In genomic region chr1:107696858-107697257, GRCm38 (mm10) we compare ENCODE assay signal across 22 mouse cellular contexts.
A peak's percentile ranks its signal among the peaks of the same experiment; 100 is the strongest.
DNase-seq lines count a peak whose midpoint lies in the region; ATAC-seq lines count a peak whose summit lies in the region.
"Had no signal": no experiment of that assay in that cellular context is flagged by ENCODE, and none has a peak within 500 bp of the region (broad histone marks: within the 10 kb centered on the region; RNA-seq: fewer than 3 reads in every experiment).

No protein-coding gene starts in this region.

- no peaks in the 10 kb centered on the region for H3K27me3 ChIP-seq in midbrain, embryonic 10.5 days (ENCODE audit: low read depth, poor library complexity, severe bottlenecking)
- H3K27me3 ChIP-seq in midbrain, embryonic 14.5 days (ENCODE audit: control insufficient read depth, insufficient read depth, low read length), result no peaks in the 10 kb centered on the region
- H3K27me3 ChIP-seq in intestine, embryonic 16.5 days (replicated peaks; ENCODE audit: control insufficient read depth, insufficient read depth, low read length), result no peaks in the 10 kb centered on the region
- H3K27me3 ChIP-seq: forebrain, embryonic 13.5 days; hindbrain, embryonic 12.5 days had no signal

- no peak overlapping the region for H3K4me2 ChIP-seq in midbrain, embryonic 14.5 days (ENCODE audit: low read length)
- H3K4me2 ChIP-seq in intestine, embryonic 16.5 days (ENCODE audit: low read depth, low read length), result no peak overlapping the region
- H3K4me2 ChIP-seq: forebrain, embryonic 13.5 days; hindbrain, embryonic 12.5 days had no signal

- DNase-seq in midbrain, embryonic 10.5 days (ENCODE audit: low spot score), result peak; percentile 13
- no peak for DNase-seq in midbrain, embryonic 14.5 days
- DNase-seq in ZHBTc4 (ENCODE audit: low read depth, low spot score), result peak; percentile 25
- no peak for DNase-seq in adipocyte (ENCODE audit: low spot score)
- no peak for DNase-seq in left cerebral cortex, adult 9 months (ENCODE audit: low spot score in 2 of 2)
- DNase-seq: adrenal gland, adult 2 months; adrenal gland, postnatal 25 days; cerebellum, adult 18-20 months; cerebellum, adult 9-11 months; gastrocnemius, postnatal 10 days; heart, adult 18-20 months; heart, postnatal 10 days; heart, postnatal 4 days had no signal

- no peak for ATAC-seq in midbrain, embryonic 14.5 days (ENCODE audit: low FRiP score, low TSS enrichment)
- ATAC-seq in intestine, embryonic 16.5 days, result peak; percentile 95
- ATAC-seq: activated CD4-positive, CD25-positive, alpha-beta regulatory T cell, adult 4 months; forebrain, embryonic 13.5 days; hindbrain, embryonic 16.5 days; inflammation-experienced regulatory T-cells, adult 6 months had no signal

- no peak overlapping the region for H3K4me3 ChIP-seq in midbrain, embryonic 10.5 days
- H3K4me3 ChIP-seq in midbrain, embryonic 14.5 days (replicated peaks; ENCODE audit: low read depth, low read length), result no peak overlapping the region
- H3K4me3 ChIP-seq in intestine, embryonic 16.5 days (ENCODE audit: low read length), result no peak overlapping the region
- H3K4me3 ChIP-seq: embryonic facial prominence, embryonic 10.5 days; forebrain, embryonic 13.5 days; heart, embryonic 10.5 days; hindbrain, embryonic 12.5 days had no signal

- no peaks in the 10 kb centered on the region for H3K9me3 ChIP-seq in midbrain, embryonic 10.5 days (replicated peaks)
- no peaks in the 10 kb centered on the region for H3K9me3 ChIP-seq in midbrain, embryonic 14.5 days (ENCODE audit: control insufficient read depth, low read length)
- no peaks in the 10 kb centered on the region for H3K9me3 ChIP-seq in intestine, embryonic 16.5 days (ENCODE audit: control insufficient read depth, low read length)
- H3K9me3 ChIP-seq: embryonic facial prominence, embryonic 10.5 days; forebrain, embryonic 13.5 days; heart, embryonic 10.5 days; hindbrain, embryonic 12.5 days had no signal

- WGBS in midbrain, embryonic 10.5 days, result 16% methylated on average over 2 of the region's 2 CpGs
- WGBS in midbrain, embryonic 14.5 days, result 6% methylated on average over 2 of the region's 2 CpGs
- 39% methylated on average over 2 of the region's 2 CpGs for WGBS in intestine, embryonic 16.5 days

- H3K36me3 ChIP-seq in midbrain, embryonic 10.5 days, result no peaks in the 10 kb centered on the region
- no peaks in the 10 kb centered on the region for H3K36me3 ChIP-seq in midbrain, embryonic 14.5 days (ENCODE audit: control insufficient read depth, insufficient read depth, low read length)
- H3K36me3 ChIP-seq in intestine, embryonic 16.5 days (ENCODE audit: control insufficient read depth, insufficient read depth, low read length), result no peaks in the 10 kb centered on the region
- H3K36me3 ChIP-seq: embryonic facial prominence, embryonic 10.5 days; G1E; heart, embryonic 10.5 days; hindbrain, embryonic 12.5 days had no signal

- H3K4me1 ChIP-seq in midbrain, embryonic 10.5 days, result peaks cover 10% of the 10 kb centered on the region
- no peaks in the 10 kb centered on the region for H3K4me1 ChIP-seq in midbrain, embryonic 14.5 days (ENCODE audit: control insufficient read depth, insufficient read depth, low read length)
- H3K4me1 ChIP-seq in intestine, embryonic 16.5 days (ENCODE audit: control insufficient read depth, insufficient read depth, low read length), result no peaks in the 10 kb centered on the region
- H3K4me1 ChIP-seq: embryonic facial prominence, embryonic 10.5 days; forebrain, embryonic 13.5 days; heart, embryonic 10.5 days; hindbrain, embryonic 12.5 days had no signal

- 0 out of 2 replicates have a peak overlapping the region, but pooled peaks have one; percentile 23 for H3K27ac ChIP-seq in midbrain, embryonic 10.5 days (replicated peaks)
- no peak overlapping the region for H3K27ac ChIP-seq in midbrain, embryonic 14.5 days (replicated peaks; ENCODE audit: low read depth, low read length)
- H3K27ac ChIP-seq in intestine, embryonic 16.5 days (ENCODE audit: low read length), result no peak overlapping the region
- H3K27ac ChIP-seq: embryonic facial prominence, embryonic 10.5 days; forebrain, embryonic 13.5 days; heart, embryonic 10.5 days; hindbrain, embryonic 12.5 days had no signal

- no peak overlapping the region for H3K9ac ChIP-seq in midbrain, embryonic 14.5 days (replicated peaks; ENCODE audit: low read length)
- no peak overlapping the region for H3K9ac ChIP-seq in intestine, embryonic 16.5 days (ENCODE audit: low read depth, low read length)
- H3K9ac ChIP-seq: forebrain, embryonic 13.5 days; hindbrain, embryonic 12.5 days had no signal

Comparison
In these comparisons a context has a peak if more than half of its experiments do, and no peak if none do; other contexts are left out.
1. DNase-seq: peak in midbrain, embryonic 10.5 days (single experiment) and ZHBTc4 (single experiment); none in midbrain, embryonic 14.5 days (single experiment), adipocyte (single experiment) and left cerebral cortex, adult 9 months (0 of 2).